Mouse (Mus musculus) adrenal gland, postnatal 10 days (tissue): Measurements from ENCODE around the gene Zfp128. TPM values are rescaled to one million over a fixed set of nuclear protein-coding genes. Genes with fewer than 3 reads are reported as not detected.
"Not testable (repeated sequence)": the region's sequence is repeated elsewhere in the genome, so short reads cannot be mapped to it uniquely, and the experiment has no call there.

Experiments used
- DNase-seq: peaks from one replicate; pipeline ENCODE4 v3.0.0; 2021; ENCODE audit warnings: mixed read lengths
- total RNA-seq, 2 experiments: library from RNA; stranded (reverse); gene quantifications; 2 replicates each; pipeline ENCODE4 v1.2.3; 2021

The Zfp128 gene
- total RNA-seq, 2 experiments from 2014 or later: 3.4 to 4.2 TPM

GRCm38 (mm10) chr7:12921705-12922465 is 40.9 kb downstream of the Zfp128 start, which contains the start of gene Rps5:
Rps5 (plus strand) TSS chr7:12922290.
- DNase-seq: peak; percentile 98

DNA sequence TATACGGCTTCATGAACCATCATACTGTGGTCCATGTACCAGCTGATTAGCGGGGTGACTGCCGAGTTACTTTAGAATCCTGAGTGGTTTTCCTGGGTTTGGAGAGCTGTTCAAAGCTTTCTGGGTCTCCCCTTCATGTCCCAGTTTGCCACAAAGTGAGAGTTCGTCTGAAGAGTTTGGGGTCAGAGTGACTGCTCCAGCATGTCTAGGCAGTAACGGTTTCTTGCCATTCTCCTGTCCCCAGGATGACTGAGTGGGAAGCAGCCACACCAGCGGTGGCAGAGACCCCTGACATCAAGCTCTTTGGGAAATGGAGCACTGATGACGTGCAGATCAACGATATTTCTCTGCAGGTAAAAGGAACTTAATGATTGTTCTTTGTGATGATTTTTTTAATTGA is 41.8 kb downstream of the Zfp128 start:
- no peak for DNase-seq

GRCm38 (mm10) chr7:12926316-12926715 is 45.3 kb downstream of the Zfp128 start:
- DNase-seq: no peak

GRCm38 (mm10) chr7:12927191-12927680 is 46.3 kb downstream of the Zfp128 start, which contains the start of gene Rnf225:
Rnf225 (plus strand) TSS chr7:12927416.
- DNase-seq: peak; percentile 15

DNA sequence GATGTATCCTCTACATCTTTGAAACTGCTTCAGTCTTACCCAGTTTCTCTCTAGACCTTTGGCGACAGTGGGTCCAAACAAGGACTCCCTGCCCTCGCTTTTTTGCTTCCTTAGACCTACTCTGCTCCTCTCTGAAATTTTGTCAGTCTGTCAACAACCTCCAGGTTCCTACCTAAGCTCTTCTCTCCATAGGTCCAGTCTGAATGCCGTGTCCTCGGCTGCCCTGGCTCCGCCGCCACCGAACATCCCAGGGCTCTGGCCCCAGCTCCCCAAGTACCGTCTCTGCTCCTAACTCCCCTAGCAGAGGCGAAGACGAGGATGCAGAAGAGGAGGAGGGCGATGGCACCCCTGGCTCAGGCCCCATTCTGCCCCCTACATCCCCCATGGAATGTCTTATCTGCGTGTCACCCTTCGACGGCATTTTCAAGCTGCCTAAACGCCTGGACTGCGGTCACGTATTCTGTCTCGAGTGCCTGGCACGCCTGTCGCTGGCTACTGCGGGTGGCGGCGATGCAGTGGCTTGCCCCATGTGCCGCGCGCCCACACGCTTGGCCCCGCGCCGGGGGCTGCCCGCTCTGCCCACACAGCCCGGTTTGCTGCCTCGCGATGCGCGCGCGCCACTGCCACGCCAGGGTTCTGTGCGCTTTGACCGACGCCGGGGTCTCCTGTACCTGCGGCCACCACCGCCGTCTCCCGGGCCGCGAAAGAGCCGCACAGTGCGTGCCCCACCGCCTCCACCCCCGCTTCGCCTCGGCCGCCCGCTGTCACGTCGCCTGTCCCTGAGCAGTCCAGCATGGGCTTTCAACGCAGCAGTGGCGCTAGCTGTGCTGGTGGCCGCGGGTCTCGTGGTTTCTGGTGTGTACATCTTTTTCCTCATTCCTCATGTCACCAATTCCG is 47.0 kb downstream of the Zfp128 start:
- peak; percentile 58 for DNase-seq

- no peak for DNase-seq
Measured at GRCm38 (mm10) chr7:12933615-12934140, 52.7 kb downstream of the Zfp128 start.

- DNase-seq: no peak
Measured at GRCm38 (mm10) chr7:12934808-12935207, 53.8 kb downstream of the Zfp128 start.

GRCm38 (mm10) chr7:12937254-12937803 is 56.4 kb downstream of the Zfp128 start:
- not testable (repeated sequence) for DNase-seq

GRCm38 (mm10) chr7:12940599-12940998 is 59.6 kb downstream of the Zfp128 start:
- no peak for DNase-seq

Other genes with a start within 250 kb of the Zfp128 start
- gene Vmn2r54, start 240.9 kb upstream of the Zfp128 start, total RNA-seq: not detected
- under 1 TPM in 1 of 2 experiments, not detected in 1; 0.15 TPM for gene Vmn2r55, start 196.2 kb upstream of the Zfp128 start, total RNA-seq
- not detected for gene Vmn2r56, start 146.2 kb upstream of the Zfp128 start, total RNA-seq
- 1 to 10 TPM; 2.5 to 5.0 TPM for gene Zscan18, start 77.5 kb upstream of the Zfp128 start, total RNA-seq
- gene Zfp329, start 62.3 kb upstream of the Zfp128 start, total RNA-seq: 10 to 100 TPM in 1 of 2 experiments, 1 to 10 TPM in 1; 7.8 to 14.0 TPM
- gene Zfp110, start 46.4 kb upstream of the Zfp128 start, total RNA-seq: 10 to 100 TPM; 22.4 to 25.6 TPM
- gene Zscan22, start 16.6 kb downstream of the Zfp128 start, total RNA-seq: 10 to 100 TPM in 1 of 2 experiments, 1 to 10 TPM in 1; 9.7 to 10.2 TPM
- gene Rps5, start 41.1 kb downstream of the Zfp128 start, total RNA-seq: 1,000 to 10,000 TPM; 1,018 to 1,027 TPM
- gene Rnf225, start 46.2 kb downstream of the Zfp128 start, total RNA-seq: under 1 TPM; 0.36 to 0.54 TPM
- gene Zfp324, start 84.7 kb downstream of the Zfp128 start, total RNA-seq: 10 to 100 TPM in 1 of 2 experiments, 1 to 10 TPM in 1; 7.3 to 10.6 TPM
- 1 to 10 TPM; 5.4 to 5.9 TPM for gene Zfp446, start 96.7 kb downstream of the Zfp128 start, total RNA-seq
- gene Slc27a5, start 117.0 kb downstream of the Zfp128 start, total RNA-seq: 10 to 100 TPM; 24.2 to 50.8 TPM
- 100 to 1,000 TPM; 218 to 247 TPM for gene Trim28, start 117.9 kb downstream of the Zfp128 start, total RNA-seq
- 10 to 100 TPM; 11.3 to 13.6 TPM for gene Zbtb45, start 128.9 kb downstream of the Zfp128 start, total RNA-seq
- 100 to 1,000 TPM; 165 to 169 TPM for gene Chmp2a, start 153.6 kb downstream of the Zfp128 start, total RNA-seq
- 100 to 1,000 TPM; 175 to 186 TPM for gene Ube2m, start 157.1 kb downstream of the Zfp128 start, total RNA-seq
- 1 to 10 TPM; 2.1 to 4.9 TPM for gene Mzf1, start 173.6 kb downstream of the Zfp128 start, total RNA-seq
- gene Vmn1r85, start 214.0 kb downstream of the Zfp128 start, total RNA-seq: not detected
- not detected for gene Vmn1r86, start 238.7 kb downstream of the Zfp128 start, total RNA-seq